Mouse (Mus musculus) midbrain, embryonic 11.5 days (tissue): ENCODE measurements at regions not wholly inside any gene's neighbourhood (a gene's known extent, or its start where the extent isn't known, plus 50 kb on each side); places are given as distances from the start of the nearest gene placed in this dataset.
A peak's percentile ranks its signal among the peaks of the same experiment; 100 is the strongest.

Experiments
- ATAC-seq: fragments of 200-750 bp; cut with Nextera tagmentation; 2 replicates; pipeline ENCODE4 v1.8.0; 2017; ENCODE audit warnings: moderate TSS enrichment, moderate library complexity; ENCODE audit not compliant: low FRiP score
- DNase-seq: peaks from one replicate; pipeline ENCODE4 v3.0.0; 2015; ENCODE audit warnings: low spot score; ENCODE audit errors: missing footprints
- H3K27ac ChIP-seq: fragments of 300-500 bp; sonication (generic); 2 replicates; pipeline ENCODE4 v1.5.1; 2014; ENCODE audit warnings: low read depth, low read length
- H3K27me3 ChIP-seq: fragments of 300-500 bp; sonication (generic); 2 replicates; pipeline ENCODE4 v1.6.1; 2014; ENCODE audit warnings: mild to moderate bottlenecking, low read length, moderate library complexity, mixed read lengths; ENCODE audit not compliant: control insufficient read depth, insufficient read depth
- H3K36me3 ChIP-seq: fragments of 300-500 bp; sonication (generic); 2 replicates; pipeline ENCODE4 v1.6.1; 2014; ENCODE audit warnings: mild to moderate bottlenecking, low read length, moderate library complexity, mixed read lengths; ENCODE audit not compliant: control insufficient read depth, insufficient read depth
- H3K4me1 ChIP-seq: fragments of 300-500 bp; sonication (generic); 2 replicates; pipeline ENCODE4 v1.6.1; 2014; ENCODE audit warnings: low read length; ENCODE audit not compliant: control insufficient read depth, insufficient read depth
- H3K4me2 ChIP-seq: fragments of 300-500 bp; sonication (generic); 2 replicates; pipeline ENCODE4 v1.6.1; 2014; ENCODE audit warnings: mild to moderate bottlenecking, moderate library complexity
- H3K4me3 ChIP-seq: fragments of 300-500 bp; sonication (generic); 2 replicates; pipeline ENCODE4 v1.5.1; 2014; ENCODE audit warnings: low read depth, low read length
- H3K9ac ChIP-seq: fragments of 300-500 bp; sonication (generic); 2 replicates; pipeline ENCODE4 v1.6.1; 2014; ENCODE audit warnings: low read length
- H3K9me3 ChIP-seq: fragments of 300-500 bp; sonication (generic); 2 replicates; pipeline ENCODE4 v1.6.1; 2016; ENCODE audit warnings: low read length; ENCODE audit not compliant: control insufficient read depth
- WGBS: fragments of 180-500 bp; shearing (Covaris S2); extraction: QIAGEN DNeasy Blood & Tissue Kit; methylation state at CpG from one replicate; pipeline ENCODE4 v1.1.7; 2014; 5-methylcytosine and 5-hydroxymethylcytosine counted together

- 89% methylated on average over 22 of the region's 22 CpGs for WGBS
- no peak overlapping the region for H3K4me3 ChIP-seq
- H3K4me2 ChIP-seq = no peak overlapping the region
- ATAC-seq = no peak
- no peak overlapping the region for H3K9ac ChIP-seq
- H3K36me3 ChIP-seq = no peaks in the 10 kb centered on the region
- H3K4me1 ChIP-seq = no peaks in the 10 kb centered on the region
- H3K27ac ChIP-seq = no peak overlapping the region
- DNase-seq = peak; percentile 72
- H3K9me3 ChIP-seq = no peaks in the 10 kb centered on the region
- no peaks in the 10 kb centered on the region for H3K27me3 ChIP-seq
Measured at GRCm38 (mm10) chr10:119054191-119055175, 184.5 kb upstream of the Dyrk2 start.

- H3K4me2 ChIP-seq = no peak overlapping the region
- ATAC-seq = no peak
- no peaks in the 10 kb centered on the region for H3K4me1 ChIP-seq
- no peak overlapping the region for H3K4me3 ChIP-seq
- no peaks in the 10 kb centered on the region for H3K9me3 ChIP-seq
- no peaks in the 10 kb centered on the region for H3K27me3 ChIP-seq
- H3K27ac ChIP-seq = no peak overlapping the region
- H3K9ac ChIP-seq = no peak overlapping the region
- 65% methylated on average over 1 of the region's 1 CpGs for WGBS
- DNase-seq = peak; percentile 87
- no peaks in the 10 kb centered on the region for H3K36me3 ChIP-seq
Measured at GRCm38 (mm10) chr10:119052441-119053041, 182.5 kb upstream of the Dyrk2 start.

GRCm38 (mm10) chr10:119051598-119051997 lies 181.6 kb upstream of the Dyrk2 start:
- no peaks in the 10 kb centered on the region for H3K27me3 ChIP-seq
- H3K36me3 ChIP-seq = no peaks in the 10 kb centered on the region
- no peak for ATAC-seq
- peak; percentile 69 for DNase-seq
- H3K27ac ChIP-seq = no peak overlapping the region
- H3K4me1 ChIP-seq = no peaks in the 10 kb centered on the region
- H3K4me3 ChIP-seq = no peak overlapping the region
- H3K4me2 ChIP-seq = no peak overlapping the region
- H3K9me3 ChIP-seq = no peaks in the 10 kb centered on the region
- WGBS = 45% methylated on average over 2 of the region's 2 CpGs
- H3K9ac ChIP-seq = no peak overlapping the region

- H3K27ac ChIP-seq = no peak overlapping the region
- DNase-seq = peak; percentile 79
- WGBS = 84% methylated on average over 18 of the region's 18 CpGs
- no peak overlapping the region for H3K4me2 ChIP-seq
- ATAC-seq = no peak
- H3K4me1 ChIP-seq = no peaks in the 10 kb centered on the region
- H3K27me3 ChIP-seq = no peaks in the 10 kb centered on the region
- H3K4me3 ChIP-seq = no peak overlapping the region
- H3K36me3 ChIP-seq = no peaks in the 10 kb centered on the region
- H3K9ac ChIP-seq = no peak overlapping the region
- H3K9me3 ChIP-seq = no peaks in the 10 kb centered on the region
Measured at GRCm38 (mm10) chr10:119050017-119050685, 180.1 kb upstream of the Dyrk2 start.

GRCm38 (mm10) chr10:119048643-119049420 lies 178.8 kb upstream of the Dyrk2 start:
- no peaks in the 10 kb centered on the region for H3K27me3 ChIP-seq
- ATAC-seq (no peak), DNase-seq (no peak)
- no peaks in the 10 kb centered on the region for H3K4me1 ChIP-seq
- H3K4me3 ChIP-seq = no peak overlapping the region
- 93% methylated on average over 6 of the region's 6 CpGs for WGBS
- H3K4me2 ChIP-seq = no peak overlapping the region
- H3K9ac ChIP-seq = no peak overlapping the region
- H3K27ac ChIP-seq = no peak overlapping the region
- H3K9me3 ChIP-seq = no peaks in the 10 kb centered on the region
- H3K36me3 ChIP-seq = no peaks in the 10 kb centered on the region

GRCm38 (mm10) chr10:119045059-119045458 lies 175.1 kb upstream of the Dyrk2 start:
- Histone ChIP-seq H3K36me3 (no peaks in the 10 kb centered on the region), H3K4me3 (no peak overlapping the region), H3K4me2 (no peak overlapping the region), H3K4me1 (0 out of 2 replicates have a peak, but pooled peaks cover 2% of the 10 kb centered on the region), H3K9ac (no peak overlapping the region), H3K9me3 (no peaks in the 10 kb centered on the region), H3K27ac (no peak overlapping the region), H3K27me3 (no peaks in the 10 kb centered on the region)
- DNase-seq (no peak), ATAC-seq (no peak)
- WGBS = 93% methylated on average over 13 of the region's 13 CpGs

GRCm38 (mm10) chr10:119043069-119043468 lies 173.1 kb upstream of the Dyrk2 start:
- no peak overlapping the region for H3K4me2 ChIP-seq
- no peak overlapping the region for H3K9ac ChIP-seq
- no peak overlapping the region for H3K27ac ChIP-seq
- 0 out of 2 replicates have a peak, but pooled peaks cover 2% of the 10 kb centered on the region for H3K4me1 ChIP-seq
- no peaks in the 10 kb centered on the region for H3K36me3 ChIP-seq
- WGBS = 93% methylated on average over 7 of the region's 7 CpGs
- no peaks in the 10 kb centered on the region for H3K9me3 ChIP-seq
- H3K27me3 ChIP-seq = no peaks in the 10 kb centered on the region
- no peak for ATAC-seq
- DNase-seq = no peak
- no peak overlapping the region for H3K4me3 ChIP-seq

GRCm38 (mm10) chr10:119040205-119040604 lies 170.2 kb upstream of the Dyrk2 start:
- peak; percentile 76 for ATAC-seq
- H3K9ac ChIP-seq = no peak overlapping the region
- 0 out of 2 replicates have a peak, but pooled peaks cover 2% of the 10 kb centered on the region for H3K4me1 ChIP-seq
- no peak overlapping the region for H3K4me3 ChIP-seq
- no peak overlapping the region for H3K27ac ChIP-seq
- no peaks in the 10 kb centered on the region for H3K27me3 ChIP-seq
- no peaks in the 10 kb centered on the region for H3K36me3 ChIP-seq
- no peaks in the 10 kb centered on the region for H3K9me3 ChIP-seq
- no peak overlapping the region for H3K4me2 ChIP-seq
- WGBS = 16% methylated on average over 4 of the region's 4 CpGs
- DNase-seq = no peak
